Mouse (Mus musculus) myocyte (in vitro differentiated cells): ENCODE data around the gene Gm49416.

ENCODE experiments used
- MYOD1 ChIP-seq, 3 experiments: IDR thresholded peaks; one replicate each; pipeline ENCODE4 v1.6.1; 2011; ENCODE audit warnings: control low read depth in 2 of 3, low read depth in 2 of 3, mild to moderate bottlenecking in 2 of 3, moderate library complexity in 1 of 3; ENCODE audit not compliant: insufficient read length in 2 of 3, control insufficient read depth in 1 of 3
- MYOG ChIP-seq, 3 experiments: IDR thresholded peaks; one replicate each; pipeline ENCODE4 v1.6.1; 2011; ENCODE audit warnings: control low read depth in 2 of 3, low read depth in 2 of 3, mild to moderate bottlenecking in 2 of 3; ENCODE audit not compliant: insufficient read length in 2 of 3, control insufficient read depth in 1 of 3, insufficient read depth in 1 of 3
- POLR2A ChIP-seq: IDR thresholded peaks from one replicate; pipeline ENCODE4 v1.6.1; 2011; ENCODE audit warnings: low read depth, mild to moderate bottlenecking, control low read depth, moderate library complexity; ENCODE audit not compliant: insufficient read length
- POLR2AphosphoS2 ChIP-seq: IDR thresholded peaks from one replicate; pipeline ENCODE4 v1.6.1; 2011; ENCODE audit warnings: low read depth, control low read depth; ENCODE audit not compliant: insufficient read length
- REST ChIP-seq: IDR thresholded peaks from one replicate; pipeline ENCODE4 v1.6.1; 2011; ENCODE audit warnings: mild to moderate bottlenecking, control low read depth, moderate library complexity; ENCODE audit not compliant: insufficient read depth, insufficient read length
- TCF12 ChIP-seq: IDR thresholded peaks from one replicate; pipeline ENCODE4 v1.6.1; 2011; ENCODE audit warnings: mild to moderate bottlenecking, control low read depth; ENCODE audit not compliant: poor library complexity, insufficient read depth, severe bottlenecking

- TF ChIP-seq MYOD1 (IDR thresholded peaks at IDR 0.05; ENCODE audit: control insufficient read depth in 1 of 3, insufficient read length in 2 of 3, low read depth in 2 of 3) (no peak), POLR2AphosphoS2 (no peak), MYOG (IDR thresholded peaks at IDR 0.05; ENCODE audit: control insufficient read depth in 1 of 3, insufficient read depth in 1 of 3, insufficient read length in 2 of 3, low read depth in 2 of 3) (no peak), TCF12 (no peak), REST (no peak), POLR2A (no peak)
These were observed 44.2 kb upstream of the Gm49416 start for GRCm38 (mm10) chr19:8844371-8845129.
